Mouse (Mus musculus): ENCODE measurements around the gene Siae.
A peak's percentile ranks its signal among the peaks of the same experiment; 100 is the strongest.

Gene Siae

GRCm38 (mm10) chr9:37670261-37670660, 114.8 kb downstream of the Siae start:
- DNase-seq (ENCODE audit: low read depth), result no peak

- no peak for DNase-seq (ENCODE audit: low read depth)
These were observed 119.8 kb downstream of the Siae start for GRCm38 (mm10) chr9:37675287-37675686.

GRCm38 (mm10) chr9:37681123-37681522, 125.6 kb downstream of the Siae start:
- no peak for DNase-seq (ENCODE audit: low read depth)

GRCm38 (mm10) chr9:37687288-37687940, 131.9 kb downstream of the Siae start:
- no peak for DNase-seq (ENCODE audit: low read depth)

GRCm38 (mm10) chr9:37687941-37688303, 132.4 kb downstream of the Siae start:
- no peak for DNase-seq (ENCODE audit: low read depth)

GRCm38 (mm10) chr9:37689970-37690686, 134.6 kb downstream of the Siae start:
- peak; percentile 3 for DNase-seq (ENCODE audit: low read depth)

All from naive thymus-derived CD4-positive, alpha-beta T cell, adult 2 months (primary cell).